ENCODE assay signal across 16 mouse cellular contexts in genomic region chr10:95615849-95616650, GRCm38 (mm10). TPM values are rescaled to one million over a fixed set of nuclear protein-coding genes. Genes with fewer than 3 reads are reported as not detected.
DNase-seq lines count a peak whose midpoint lies in the region; ATAC-seq and TF ChIP-seq lines count a peak whose summit lies in the region.
"Had no signal": no experiment of that assay in that cellular context is flagged by ENCODE, and none has a peak within 500 bp of the region (broad histone marks: within the 10 kb centered on the region; RNA-seq: fewer than 3 reads in every experiment).

No protein-coding gene starts in this region.

- DNase-seq in layer of hippocampus, adult 11-12 months (ENCODE audit: low spot score): peak; percentile 20
- DNase-seq in layer of hippocampus, postnatal 25 days (ENCODE audit: extremely low spot score in 1 of 2, low spot score in 1 of 2): no peak
- DNase-seq in brain, embryonic 14.5 days (ENCODE audit: low read depth): peak; percentile 55
- DNase-seq in right cerebral cortex, postnatal 25 days: peak; percentile 56
- DNase-seq in retina, postnatal 1 day: no peak
- DNase-seq in liver: no peak
- DNase-seq: cerebellum, adult 11 months; liver, embryonic 13.5 days had no signal

- peaks cover 25% of the 10 kb centered on the region for H3K4me1 ChIP-seq in forebrain, embryonic 15.5 days
- H3K4me1 ChIP-seq in forebrain, embryonic 12.5 days: peaks cover 27% of the 10 kb centered on the region

- no peak for ATAC-seq in forebrain, embryonic 15.5 days (replicated peaks)
- ATAC-seq in forebrain, embryonic 12.5 days (ENCODE audit: low FRiP score): no peak
- ATAC-seq: intestine, embryonic 16.5 days; midbrain, embryonic 15.5 days had no signal

- no peak overlapping the region for H3K4me2 ChIP-seq in forebrain, embryonic 15.5 days (replicated peaks)
- no peak overlapping the region for H3K4me2 ChIP-seq in forebrain, embryonic 12.5 days
- H3K4me2 ChIP-seq: liver, embryonic 13.5 days; midbrain, embryonic 15.5 days; neural tube, embryonic 13.5 days had no signal

- H3K36me3 ChIP-seq in forebrain, embryonic 15.5 days: no peaks in the 10 kb centered on the region
- no peaks in the 10 kb centered on the region for H3K36me3 ChIP-seq in forebrain, embryonic 12.5 days (replicated peaks)
- H3K36me3 ChIP-seq: liver, embryonic 13.5 days; midbrain, embryonic 15.5 days; neural tube, embryonic 13.5 days had no signal

- no peak for TF ChIP-seq POLR2A in brain, embryonic 14.5 days (IDR thresholded peaks at IDR 0.05; ENCODE audit: borderline replicate concordance, extremely low read depth, insufficient read depth, insufficient read length, poor library complexity, severe bottlenecking)

- H3K9ac ChIP-seq in forebrain, embryonic 15.5 days (replicated peaks): no peak overlapping the region
- H3K9ac ChIP-seq in forebrain, embryonic 12.5 days: no peak overlapping the region
- H3K9ac ChIP-seq: liver, embryonic 13.5 days; midbrain, embryonic 15.5 days; neural tube, embryonic 13.5 days had no signal

- no peaks in the 10 kb centered on the region for H3K9me3 ChIP-seq in forebrain, embryonic 15.5 days
- H3K9me3 ChIP-seq in forebrain, embryonic 12.5 days: no peaks in the 10 kb centered on the region
- H3K9me3 ChIP-seq: liver, embryonic 13.5 days; midbrain, embryonic 15.5 days; neural tube, embryonic 13.5 days had no signal

- 0 out of 2 replicates have a peak overlapping the region, but pooled peaks have one; percentile 31 for H3K27ac ChIP-seq in forebrain, embryonic 15.5 days (replicated peaks)
- H3K27ac ChIP-seq in forebrain, embryonic 12.5 days: no peak overlapping the region
- H3K27ac ChIP-seq: liver, embryonic 13.5 days; midbrain, embryonic 15.5 days; neural tube, embryonic 13.5 days had no signal

- TF ChIP-seq CTCF in brain, embryonic 14.5 days (IDR thresholded peaks at IDR 0.05; ENCODE audit: borderline replicate concordance, extremely low read depth, insufficient read depth, insufficient read length): no peak

- H3K27me3 ChIP-seq in forebrain, embryonic 15.5 days: no peaks in the 10 kb centered on the region
- no peaks in the 10 kb centered on the region for H3K27me3 ChIP-seq in forebrain, embryonic 12.5 days
- H3K27me3 ChIP-seq: midbrain, embryonic 15.5 days; neural tube, embryonic 13.5 days had no signal

- H3K4me3 ChIP-seq in forebrain, embryonic 15.5 days: no peak overlapping the region
- H3K4me3 ChIP-seq in forebrain, embryonic 12.5 days (replicated peaks): no peak overlapping the region
- H3K4me3 ChIP-seq: liver, embryonic 13.5 days; midbrain, embryonic 15.5 days; neural tube, embryonic 13.5 days had no signal

- 67% methylated on average over 25 of the region's 25 CpGs for WGBS in forebrain, embryonic 15.5 days
- whole genome bisulfite sequencing in forebrain, embryonic 12.5 days: 67% methylated on average over 25 of the region's 25 CpGs

RNA-seq across cellular contexts. Expression of gene Nudt4, which starts 52.1 kb away (rescaled TPM):
- polyA plus RNA-seq in forebrain, embryonic 15.5 days (2015; fragmentation: Nextera tagmentation; extraction: Ambion mirVana): 74.7 and 79.2 TPM in 2 replicates
- 107 and 108 TPM in 2 replicates for polyA plus RNA-seq in forebrain, embryonic 12.5 days (2016; fragmentation: Nextera tagmentation; extraction: Ambion mirVana)
- total RNA-seq in layer of hippocampus, postnatal 25 days (2021): 10 to 100 TPM; 84.4 to 90.5 TPM
- polyA plus RNA-seq in brain, embryonic 14.5 days (2012; rRNA removed): 53.4 and 64.6 TPM in 2 replicates

RNA-seq across cellular contexts. Expression of gene Anapc15-ps, which starts 57.2 kb away (rescaled TPM):
- polyA plus RNA-seq in forebrain, embryonic 15.5 days (2015; fragmentation: Nextera tagmentation; extraction: Ambion mirVana): not detected in 2 replicates
- polyA plus RNA-seq in forebrain, embryonic 12.5 days (2016; fragmentation: Nextera tagmentation; extraction: Ambion mirVana): not detected in 2 replicates
- not detected for total RNA-seq in layer of hippocampus, postnatal 25 days (2021)
- 0.34 and 0.49 TPM in 2 replicates for polyA plus RNA-seq in brain, embryonic 14.5 days (2012; rRNA removed)
- total RNA-seq: adrenal gland, postnatal 25 days; heart, postnatal 36 days had no signal
- polyA plus RNA-seq: intestine, embryonic 16.5 days; liver, embryonic 13.5 days; midbrain, embryonic 15.5 days; neural tube, embryonic 13.5 days; small intestine, adult 2 months had no signal

Comparison
In these comparisons a context has a peak if more than half of its experiments do, and no peak if none do; other contexts are left out.
1. DNase-seq: peak in layer of hippocampus, adult 11-12 months (single experiment), brain, embryonic 14.5 days (single experiment) and right cerebral cortex, postnatal 25 days (single experiment); none in layer of hippocampus, postnatal 25 days (0 of 2), retina, postnatal 1 day (single experiment) and liver (single experiment).